Mouse (Mus musculus) c-Kit-positive CD71-positive TER-119-negative erythroid progenitor cells, embryonic 14.5 days (primary cell): ENCODE measurements at regions not wholly inside any gene's neighbourhood (a gene's known extent, or its start where the extent isn't known, plus 50 kb on each side); places are given as distances from the start of the nearest gene placed in this dataset.
A peak's percentile ranks its signal among the peaks of the same experiment; 100 is the strongest.
"Not testable (repeated sequence)": the region's sequence is repeated elsewhere in the genome, so short reads cannot be mapped to it uniquely, and the experiment has no call there.

Source experiments
- DNase-seq: peaks from one replicate; pipeline ENCODE4 v3.0.0-alpha.2; 2013; ENCODE audit warnings: low read depth

DNA sequence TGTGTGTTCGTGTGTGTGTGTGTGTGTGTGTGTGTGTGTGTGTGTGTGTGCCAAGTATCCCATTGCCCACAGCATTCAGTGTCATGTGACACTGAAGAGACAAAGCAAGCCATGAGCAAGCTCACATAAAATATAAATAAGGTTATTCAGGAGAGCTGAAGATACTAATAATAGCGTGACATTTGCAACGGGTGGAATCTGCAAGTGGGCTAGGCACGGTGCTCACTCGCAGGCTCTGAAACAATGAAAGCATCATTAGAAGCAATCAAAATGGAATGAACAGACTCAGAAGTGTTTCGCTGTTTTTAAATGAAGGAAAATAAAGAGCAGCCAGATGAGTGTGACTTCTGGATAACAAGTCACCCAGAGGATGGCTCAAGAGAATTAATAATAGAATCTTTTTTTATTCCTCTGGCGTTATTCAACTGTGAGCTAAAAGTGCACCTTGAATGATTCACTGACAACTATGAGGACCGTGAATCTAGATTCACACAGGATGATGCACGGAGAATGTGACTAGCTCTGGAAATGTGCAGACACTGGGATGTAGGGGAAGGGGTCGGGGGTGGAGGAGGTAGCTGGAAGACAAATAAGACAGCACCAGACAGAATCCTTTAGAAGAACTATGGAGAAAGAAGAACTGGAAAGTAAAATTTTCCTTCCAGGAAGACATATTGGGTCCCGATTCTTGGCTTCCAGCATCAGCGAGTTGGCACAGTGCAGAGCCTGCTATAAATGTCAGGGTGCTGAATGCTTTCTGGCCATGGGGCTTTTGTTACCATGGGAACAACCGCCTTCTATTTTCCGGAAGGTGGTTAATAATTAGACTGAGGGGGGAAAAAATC lies 55.3 kb downstream of the Actbl2 start:
- DNase-seq: no peak

GRCm38 (mm10) chr13:111310693-111311045 lies 55.9 kb downstream of the Actbl2 start:
- DNase-seq: no peak

GRCm38 (mm10) chr13:111313506-111313905 lies 58.7 kb downstream of the Actbl2 start:
- DNase-seq: not testable (repeated sequence)

- not testable (repeated sequence) for DNase-seq
Measured at GRCm38 (mm10) chr13:111317876-111318275, 63.1 kb downstream of the Actbl2 start.

DNA sequence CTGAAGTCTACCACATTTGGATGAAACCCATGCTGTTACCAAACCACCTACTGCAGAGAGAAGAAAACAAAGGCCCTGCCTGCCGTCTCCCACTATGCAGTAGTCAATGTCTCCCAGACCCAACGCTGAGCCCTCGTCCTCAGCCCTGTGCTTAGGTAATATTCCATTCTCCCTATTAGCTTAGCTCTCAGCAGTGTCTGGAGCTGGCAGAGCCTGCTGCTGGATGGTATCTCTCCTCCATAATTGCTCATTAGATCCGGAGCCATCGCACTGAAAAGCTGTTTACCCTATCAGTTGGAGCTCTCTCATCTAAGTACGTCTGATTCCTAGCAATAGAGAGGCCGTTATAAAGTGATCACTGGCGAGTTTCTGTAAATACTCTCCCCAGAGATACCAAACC lies 68.4 kb downstream of the Actbl2 start:
- DNase-seq: no peak

GRCm38 (mm10) chr13:111326096-111326665 lies 71.4 kb downstream of the Actbl2 start:
- no peak for DNase-seq

- no peak for DNase-seq
Measured at GRCm38 (mm10) chr13:111333035-111333434, 78.2 kb downstream of the Actbl2 start.

- DNase-seq: no peak
Measured at GRCm38 (mm10) chr13:111333851-111334250, 79.0 kb downstream of the Actbl2 start.

GRCm38 (mm10) chr13:111334258-111335052 lies 79.6 kb downstream of the Actbl2 start:
- DNase-seq: no peak

- no peak for DNase-seq
Measured at GRCm38 (mm10) chr13:111344981-111345380, 90.2 kb downstream of the Actbl2 start.

- peak; percentile 51 for DNase-seq
Measured at GRCm38 (mm10) chr13:111345486-111346440, 91.0 kb downstream of the Actbl2 start.

GRCm38 (mm10) chr13:111356520-111357456 lies 102.0 kb downstream of the Actbl2 start:
- no peak for DNase-seq

DNA sequence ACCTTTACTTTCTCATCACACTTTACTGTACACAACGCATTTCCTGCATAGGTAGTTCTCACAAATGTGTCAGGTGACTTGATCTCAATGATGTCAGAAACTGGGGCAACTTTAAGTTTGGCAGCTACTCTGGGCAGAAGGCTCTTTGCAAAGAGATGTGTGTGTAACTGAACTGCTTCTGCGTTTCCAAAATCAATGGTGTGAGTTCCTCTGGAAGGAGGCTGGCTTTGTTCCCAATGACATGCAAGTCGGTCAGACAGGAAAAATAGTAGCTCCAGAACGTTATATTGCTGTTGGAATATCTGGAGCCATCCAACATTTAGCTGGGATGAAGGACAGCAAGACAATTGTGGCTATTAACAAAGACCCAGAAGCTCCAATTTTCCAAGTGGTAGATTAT lies 106.6 kb downstream of the Actbl2 start:
- DNase-seq: no peak

GRCm38 (mm10) chr13:111363176-111363739 lies 108.4 kb downstream of the Actbl2 start:
- DNase-seq: no peak

DNA sequence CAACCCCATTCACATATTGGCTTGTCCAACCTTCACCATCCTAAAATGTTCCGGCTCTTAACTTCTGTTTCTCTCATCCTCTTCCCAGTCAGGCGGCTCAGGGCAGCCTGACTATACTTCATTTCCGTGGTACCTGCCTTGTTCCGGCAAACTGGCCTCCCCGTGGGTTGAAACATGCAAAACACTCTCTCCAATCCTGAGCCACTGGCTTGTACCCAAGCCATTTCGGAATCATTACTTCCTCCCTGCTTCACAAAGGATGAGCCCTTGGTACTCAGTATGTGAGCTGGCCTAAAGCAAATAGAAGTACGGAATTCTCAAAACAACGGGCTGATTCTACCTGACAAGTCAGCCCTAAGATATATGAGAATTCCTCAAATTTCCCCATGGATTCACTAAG lies 112.1 kb downstream of the Actbl2 start:
- no peak for DNase-seq

DNA sequence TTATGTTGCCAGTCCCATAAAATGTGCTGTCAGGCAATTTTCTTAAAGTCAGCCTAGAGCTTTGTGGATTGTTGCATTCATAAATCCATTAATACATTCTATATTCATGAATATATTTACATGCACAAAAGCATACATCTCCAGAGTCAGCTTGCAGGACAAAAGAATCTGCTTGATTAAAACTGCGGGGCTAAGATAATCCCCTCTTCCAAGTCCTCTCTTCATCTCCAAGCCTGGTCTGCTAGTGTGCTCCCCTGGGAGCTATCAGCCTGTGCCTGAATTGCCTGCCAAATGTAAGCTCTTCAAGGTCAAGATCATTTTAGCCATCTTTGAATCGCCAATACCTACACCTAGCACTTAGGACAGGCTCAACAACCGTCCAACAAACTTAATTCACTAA lies 112.8 kb downstream of the Actbl2 start:
- no peak for DNase-seq

GRCm38 (mm10) chr13:111369916-111370315 lies 115.1 kb downstream of the Actbl2 start:
- no peak for DNase-seq

DNA sequence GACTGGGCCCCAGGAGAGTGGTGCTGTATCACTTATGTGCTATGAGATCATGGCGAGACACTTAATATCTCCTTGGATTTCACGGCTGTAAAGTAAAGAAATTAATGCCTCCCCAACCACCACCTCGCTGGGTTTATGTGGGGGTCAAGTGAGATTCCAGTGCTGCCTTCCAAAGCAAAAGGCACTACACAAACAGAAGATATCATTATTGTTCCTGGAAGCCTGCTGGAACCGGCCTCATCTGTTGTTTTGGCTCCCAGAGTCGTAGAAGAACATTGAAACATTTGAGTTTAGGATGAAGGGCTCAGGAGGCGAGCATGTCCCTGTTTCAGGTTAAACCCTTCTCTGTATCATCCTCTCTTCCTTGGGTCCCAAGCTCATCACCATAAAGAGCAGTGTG lies 116.6 kb downstream of the Gpbp1 start:
- DNase-seq: no peak

DNA sequence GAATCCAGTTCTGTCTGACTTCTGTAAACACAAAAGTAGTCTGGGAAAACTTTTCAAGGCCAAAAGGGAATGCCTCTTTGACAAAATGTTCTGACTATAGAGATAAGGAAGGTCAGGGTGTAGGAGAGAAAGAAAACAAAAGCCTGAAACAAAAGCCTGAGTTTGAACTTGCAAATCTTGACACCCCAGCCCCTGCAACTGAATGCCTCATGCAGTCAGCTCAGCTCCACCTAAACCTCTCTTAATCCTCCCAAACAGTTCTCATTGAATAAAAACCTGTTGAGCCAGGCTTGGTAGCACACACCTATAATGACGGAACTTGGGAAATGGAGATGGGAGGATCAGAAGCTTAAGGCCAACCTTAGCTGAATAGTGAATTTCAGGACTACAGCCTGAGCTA lies 116.1 kb downstream of the Gpbp1 start:
- DNase-seq: no peak
